Mouse (Mus musculus) urinary bladder, adult 18-20 months (tissue): ENCODE measurements at regions not wholly inside any gene's neighbourhood (a gene's known extent, or its start where the extent isn't known, plus 50 kb on each side); places are given as distances from the start of the nearest gene placed in this dataset.

ENCODE experiments used
- DNase-seq, 2 experiments: peaks; one replicate each; pipeline ENCODE4 v3.0.0; 2022; ENCODE audit warnings: low spot score in 2 of 2, mixed read lengths in 2 of 2

DNA sequence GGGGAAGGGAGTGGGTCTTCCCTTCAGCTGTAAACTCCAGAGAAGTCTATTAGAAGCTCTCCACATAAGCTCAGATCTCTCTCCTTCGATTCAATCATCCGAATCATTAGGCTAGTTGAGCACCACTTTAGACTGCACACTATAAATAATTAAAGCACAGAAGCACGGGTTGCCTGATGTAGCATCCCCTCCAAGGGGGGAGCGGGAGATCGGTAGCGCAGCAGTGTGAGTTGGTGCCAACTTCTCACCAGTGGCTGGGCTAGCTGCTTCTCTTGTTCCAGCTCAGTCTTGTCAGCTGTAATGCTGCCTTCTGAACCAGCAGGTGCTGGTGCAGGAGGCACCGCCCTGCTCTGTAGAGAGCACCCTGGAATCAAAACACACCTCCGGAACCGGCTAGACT, 78.6 kb downstream of the A830031A19Rik start:
- no peak for DNase-seq

GRCm38 (mm10) chr11:23994160-23994559, 80.7 kb downstream of the A830031A19Rik start:
- DNase-seq, result no peak

DNA sequence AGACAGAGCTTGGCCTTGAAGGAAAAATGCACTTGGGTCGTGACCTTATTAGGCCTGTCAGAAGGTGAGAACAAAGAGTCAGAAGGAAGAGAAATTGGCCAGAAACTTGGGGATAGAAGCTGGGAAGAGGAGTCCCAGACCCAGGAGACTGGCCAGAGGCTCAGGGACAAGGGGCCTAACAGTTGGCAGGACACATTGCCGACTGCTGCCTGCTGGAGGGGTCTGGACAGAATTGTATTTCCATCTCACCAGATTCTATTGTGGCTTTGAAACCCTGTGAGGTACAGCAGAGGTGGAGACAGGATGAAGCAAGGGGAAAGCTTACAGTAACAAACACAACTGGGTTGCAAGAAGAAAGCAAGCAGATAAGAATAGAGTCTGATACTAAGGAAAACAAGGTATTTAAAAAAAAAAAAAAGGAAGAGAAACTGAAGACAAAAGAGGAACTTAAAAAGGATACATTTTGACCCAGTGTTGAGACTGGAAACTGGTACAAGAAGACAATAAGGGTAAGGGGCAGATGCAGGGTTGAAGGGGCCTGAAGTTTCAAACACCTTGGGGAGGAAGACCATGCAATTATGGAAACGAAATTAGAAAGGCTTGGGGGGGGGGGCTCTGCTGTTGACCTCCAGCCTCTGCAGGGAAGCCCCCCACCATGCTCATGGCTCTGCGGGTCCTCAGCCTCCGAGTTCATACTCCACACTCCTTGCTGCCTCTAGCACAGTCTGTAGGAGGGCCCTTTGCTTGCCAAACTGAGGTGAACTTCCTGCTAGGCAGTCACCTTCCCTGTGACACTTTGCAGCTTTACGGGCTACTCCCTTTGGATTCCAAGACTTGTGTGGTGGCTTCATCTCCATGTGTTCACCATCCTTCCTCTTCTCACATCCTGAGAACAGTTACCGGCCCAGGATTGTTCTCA, 87.1 kb downstream of the A830031A19Rik start:
- DNase-seq, result no peak

GRCm38 (mm10) chr11:23985231-23985630, 89.6 kb downstream of the A830031A19Rik start:
- DNase-seq, result no peak

- peak; percentile 13 to 28 for DNase-seq
Observed at GRCm38 (mm10) chr11:23979332-23979731, 84.3 kb upstream of the Papolg start.

DNA sequence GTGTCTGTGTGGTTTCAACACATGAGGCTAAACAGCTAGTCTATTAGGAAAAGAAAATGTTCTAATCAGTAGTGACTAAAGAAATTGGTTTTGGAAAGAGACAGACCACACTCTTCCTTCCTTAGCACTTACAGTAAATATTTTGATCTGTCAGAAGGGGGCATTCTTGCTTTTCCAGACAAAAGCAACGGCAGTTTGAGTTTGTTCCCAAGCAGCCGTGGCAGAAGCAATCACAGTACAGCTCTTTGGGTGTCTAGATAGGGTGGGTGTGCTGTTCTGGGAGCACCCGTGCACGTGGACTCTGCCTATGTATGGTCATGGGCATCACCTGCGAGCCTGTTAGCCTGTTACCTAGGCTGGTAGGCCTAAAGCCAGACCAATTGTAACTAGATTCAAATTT, 83.2 kb upstream of the Papolg start:
- no peak for DNase-seq

DNA sequence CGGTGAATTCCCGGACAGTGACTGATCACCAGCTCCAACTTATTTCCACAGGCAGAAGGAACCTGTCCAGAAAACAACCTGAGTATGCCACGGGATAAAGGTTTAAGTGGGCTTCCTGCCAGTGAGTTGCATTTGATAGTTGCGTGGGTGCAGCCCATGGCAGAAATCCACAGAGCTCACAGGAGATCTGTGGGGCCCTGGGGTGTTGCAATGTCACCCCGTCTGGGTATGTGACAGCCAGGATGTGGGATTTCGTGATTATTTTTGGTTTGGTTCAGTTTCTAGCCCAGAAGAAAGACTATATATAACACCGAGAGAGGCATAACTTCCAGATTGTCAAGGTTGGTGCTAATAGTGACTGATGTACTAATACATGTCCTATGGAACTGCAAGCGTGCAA, 82.0 kb upstream of the Papolg start:
- no peak for DNase-seq

GRCm38 (mm10) chr11:23954323-23954722, 59.3 kb upstream of the Papolg start:
- DNase-seq, result no peak

- DNase-seq, result no peak
Observed at GRCm38 (mm10) chr11:23945966-23946365, 50.9 kb upstream of the Papolg start.
